Comparison of ENCODE assay signal across 8 mouse cellular contexts in the genomic region with DNA sequence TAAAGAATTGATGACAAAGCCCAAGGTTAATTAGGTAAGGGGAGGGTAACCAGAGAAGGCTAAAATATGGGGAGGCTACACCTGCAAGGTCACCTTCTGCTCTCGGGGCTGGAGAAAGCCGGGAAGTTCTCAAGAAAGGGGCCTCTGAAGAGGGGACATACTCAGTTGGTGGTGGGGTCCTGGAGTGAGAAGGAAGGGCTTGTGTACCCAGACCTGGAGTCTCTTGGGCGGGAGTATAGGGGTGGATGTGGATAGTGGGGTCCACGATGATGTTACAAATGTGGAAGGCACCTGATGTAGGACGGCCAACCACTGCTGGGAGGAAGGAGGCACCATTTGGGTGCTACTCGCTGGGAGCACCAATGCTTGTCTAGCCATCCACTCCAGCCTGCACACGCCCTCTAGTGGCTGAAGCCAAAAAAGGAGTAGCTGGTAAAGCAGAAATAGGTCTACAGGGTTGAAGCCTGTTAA. TPM values are rescaled to one million over a fixed set of nuclear protein-coding genes. Genes with fewer than 3 reads are reported as not detected.
A peak's percentile ranks its signal among the peaks of the same experiment; 100 is the strongest.
DNase-seq lines count a peak whose midpoint lies in the region; ATAC-seq and TF ChIP-seq lines count a peak whose summit lies in the region.

No protein-coding gene starts in this region.

- no peaks in the 10 kb centered on the region for H3K9me3 ChIP-seq in forebrain, postnatal 0 days (ENCODE audit: low read length)

- 11% methylated on average over 7 of the region's 7 CpGs for WGBS in forebrain, postnatal 0 days
- 25% methylated on average over 7 of the region's 7 CpGs for WGBS in large intestine, adult 2 months
- WGBS in lung, adult 2 months = 17% methylated on average over 7 of the region's 7 CpGs
- 6% methylated on average over 7 of the region's 7 CpGs for WGBS in olfactory bulb, adult 2 months

- H3K27ac ChIP-seq in forebrain, postnatal 0 days (ENCODE audit: low read depth, low read length) = peak overlapping the region; percentile 4; the same call in 1 of the 2 replicates
- H3K27ac ChIP-seq in olfactory bulb, adult 2 months (ENCODE audit: insufficient read depth, low read depth, low read length) = peak overlapping the region; percentile 75

- intact Hi-C loops in heart, postnatal 25 days (cut with DNase I) = loop anchor here (1.0 to 10.0 kb wide), 2 partner anchors 99 to 241 kb away; a partner anchor contains a TSS

- no peak for TF ChIP-seq POLR2A in lung, adult 2 months (IDR thresholded peaks at IDR 0.05; ENCODE audit: borderline replicate concordance, extremely low read depth, low read depth, low read length)
- no peak for TF ChIP-seq POLR2A in olfactory bulb, adult 2 months (IDR thresholded peaks at IDR 0.05; ENCODE audit: insufficient read depth, low read depth, low read length)

- H3K9ac ChIP-seq in forebrain, postnatal 0 days = no peak overlapping the region

- peak; percentile 85 for TF ChIP-seq CTCF in forebrain, postnatal 0 days (IDR thresholded peaks at IDR 0.05; ENCODE audit: low read depth)
- peak; percentile 82 for TF ChIP-seq CTCF in lung, adult 2 months (IDR thresholded peaks at IDR 0.05; ENCODE audit: insufficient read depth, low read length)
- TF ChIP-seq CTCF in olfactory bulb, adult 2 months (IDR thresholded peaks at IDR 0.05; ENCODE audit: insufficient read depth, low read depth, low read length) = peak; percentile 31; the same call in 1 of the 2 replicates

- H3K4me1 ChIP-seq in forebrain, postnatal 0 days (ENCODE audit: insufficient read depth) = peaks cover 14% of the 10 kb centered on the region
- H3K4me1 ChIP-seq in lung, adult 2 months (ENCODE audit: control insufficient read depth, insufficient read depth, low read length) = no peaks in the 10 kb centered on the region; the same call in 1 of the 2 replicates
- H3K4me1 ChIP-seq in olfactory bulb, adult 2 months (ENCODE audit: control insufficient read depth, insufficient read depth, low read length) = peaks cover 8% of the 10 kb centered on the region

- DNase-seq in Muller cell, postnatal 12 days (ENCODE audit: inconsistent ontology term) = peak; percentile 69
- peak; percentile 82 to 84 for DNase-seq in cerebellum, adult 18-20 months
- peak; percentile 87 for DNase-seq in forebrain, postnatal 0 days
- peak; percentile 50 for DNase-seq in heart, postnatal 25 days (ENCODE audit: low spot score)
- DNase-seq in large intestine, adult 2 months (ENCODE audit: low read depth, low spot score) = peak; percentile 70
- peak; percentile 52 for DNase-seq in lung, adult 2 months
- DNase-seq in thymus, postnatal 10 days (ENCODE audit: low spot score in 2 of 2) = peak; percentile 44 to 72

- H3K36me3 ChIP-seq in forebrain, postnatal 0 days (ENCODE audit: insufficient read depth) = no peaks in the 10 kb centered on the region

- no peak overlapping the region for H3K4me3 ChIP-seq in forebrain, postnatal 0 days (ENCODE audit: low read depth, low read length)
- no peak overlapping the region for H3K4me3 ChIP-seq in lung, adult 2 months (replicated peaks; ENCODE audit: extremely low read depth, low read depth, low read length)
- H3K4me3 ChIP-seq in olfactory bulb, adult 2 months (ENCODE audit: insufficient read depth, low read depth, low read length) = peak overlapping the region; percentile 19

- H3K4me2 ChIP-seq in forebrain, postnatal 0 days (ENCODE audit: low read depth) = peak overlapping the region; percentile 31

- no peaks in the 10 kb centered on the region for H3K27me3 ChIP-seq in forebrain, postnatal 0 days (ENCODE audit: insufficient read depth, low read length)

- peak; percentile 89 for ATAC-seq in forebrain, postnatal 0 days

RNA-seq across cellular contexts. Expression of a gene that starts 5.9 kb away (rescaled TPM):
- not detected in 2 replicates for total RNA-seq in forebrain, postnatal 0 days (2014; rRNA removed)
- polyA plus RNA-seq in forebrain, postnatal 0 days (2015; fragmentation: Nextera tagmentation; extraction: Ambion mirVana) = not detected in 2 replicates
- total RNA-seq in heart, postnatal 25 days (2021) = not detected
- not detected in 2 replicates for polyA plus RNA-seq in large intestine, adult 2 months (2012; rRNA removed)
- not detected in 2 replicates for polyA plus RNA-seq in lung, adult 2 months (2012; rRNA removed)
- polyA plus RNA-seq in olfactory bulb, adult 2 months (2012; ENCODE audit: insufficient read depth, insufficient read length, low replicate concordance, missing spikeins) = not detected in 2 replicates

RNA-seq across cellular contexts. Expression of a gene that starts 34.4 kb away (rescaled TPM):
- total RNA-seq in forebrain, postnatal 0 days (2014; rRNA removed) = 22.2 and 23.5 TPM in 2 replicates
- polyA plus RNA-seq in forebrain, postnatal 0 days (2015; fragmentation: Nextera tagmentation; extraction: Ambion mirVana) = 23.6 and 25.6 TPM in 2 replicates
- not detected for total RNA-seq in heart, postnatal 25 days (2021)
- 0.03 and 0.04 TPM in 2 replicates for polyA plus RNA-seq in large intestine, adult 2 months (2012; rRNA removed)
- 0.02 and 0.03 TPM in 2 replicates for polyA plus RNA-seq in lung, adult 2 months (2012; rRNA removed)
- polyA plus RNA-seq in olfactory bulb, adult 2 months (2012; ENCODE audit: insufficient read depth, insufficient read length, low replicate concordance, missing spikeins) = not detected in 2 replicates

RNA-seq across cellular contexts. Expression of a gene that starts 34.4 kb away (rescaled TPM):
- total RNA-seq in forebrain, postnatal 0 days (2014; rRNA removed) = 18.8 and 19.2 TPM in 2 replicates
- 13.9 and 15.2 TPM in 2 replicates for polyA plus RNA-seq in forebrain, postnatal 0 days (2015; fragmentation: Nextera tagmentation; extraction: Ambion mirVana)
- 1 to 10 TPM; 6.6 to 7.5 TPM for total RNA-seq in heart, postnatal 25 days (2021)
- polyA plus RNA-seq in large intestine, adult 2 months (2012; rRNA removed) = 1.8 and 2.1 TPM in 2 replicates
- 1.1 and 2.2 TPM in 2 replicates for polyA plus RNA-seq in lung, adult 2 months (2012; rRNA removed)
- not detected in 2 replicates for polyA plus RNA-seq in olfactory bulb, adult 2 months (2012; ENCODE audit: insufficient read depth, insufficient read length, low replicate concordance, missing spikeins)

RNA-seq across cellular contexts. Expression of a gene that starts 46.1 kb away (rescaled TPM):
- total RNA-seq in forebrain, postnatal 0 days (2014; rRNA removed) = 0.62 and 2.6 TPM in 2 replicates
- 0.67 and 0.90 TPM in 2 replicates for polyA plus RNA-seq in forebrain, postnatal 0 days (2015; fragmentation: Nextera tagmentation; extraction: Ambion mirVana)
- not detected for total RNA-seq in heart, postnatal 25 days (2021)
- not detected in 2 replicates for polyA plus RNA-seq in large intestine, adult 2 months (2012; rRNA removed)
- not detected in 2 replicates for polyA plus RNA-seq in lung, adult 2 months (2012; rRNA removed)
- not detected in 2 replicates for polyA plus RNA-seq in olfactory bulb, adult 2 months (2012; ENCODE audit: insufficient read depth, insufficient read length, low replicate concordance, missing spikeins)

RNA-seq across cellular contexts. Expression of a gene that starts 46.2 kb away (rescaled TPM):
- total RNA-seq in forebrain, postnatal 0 days (2014; rRNA removed) = 15.8 and 16.6 TPM in 2 replicates
- polyA plus RNA-seq in forebrain, postnatal 0 days (2015; fragmentation: Nextera tagmentation; extraction: Ambion mirVana) = 13.6 and 14.8 TPM in 2 replicates
- 1 to 10 TPM; 2.2 to 2.6 TPM for total RNA-seq in heart, postnatal 25 days (2021)
- 1.8 and 1.9 TPM in 2 replicates for polyA plus RNA-seq in large intestine, adult 2 months (2012; rRNA removed)
- 0.75 and 0.89 TPM in 2 replicates for polyA plus RNA-seq in lung, adult 2 months (2012; rRNA removed)
- polyA plus RNA-seq in olfactory bulb, adult 2 months (2012; ENCODE audit: insufficient read depth, insufficient read length, low replicate concordance, missing spikeins) = not detected in 2 replicates

Comparison
In these comparisons a context has a peak if more than half of its experiments do, and no peak if none do; other contexts are left out.
1. CTCF ChIP-seq: peak in every context shown above with its lines; median percentile 85 in forebrain, postnatal 0 days; 82 in lung, adult 2 months; 31 in olfactory bulb, adult 2 months.